Mouse (Mus musculus) lung, adult 18-20 months (tissue): Measurements from ENCODE around the gene Lama5.

Experiments
- DNase-seq, 2 experiments: peaks; one replicate each; pipeline ENCODE4 v3.0.0; 2022; ENCODE audit warnings: mixed read lengths in 2 of 2

Lama5 gene

DNA sequence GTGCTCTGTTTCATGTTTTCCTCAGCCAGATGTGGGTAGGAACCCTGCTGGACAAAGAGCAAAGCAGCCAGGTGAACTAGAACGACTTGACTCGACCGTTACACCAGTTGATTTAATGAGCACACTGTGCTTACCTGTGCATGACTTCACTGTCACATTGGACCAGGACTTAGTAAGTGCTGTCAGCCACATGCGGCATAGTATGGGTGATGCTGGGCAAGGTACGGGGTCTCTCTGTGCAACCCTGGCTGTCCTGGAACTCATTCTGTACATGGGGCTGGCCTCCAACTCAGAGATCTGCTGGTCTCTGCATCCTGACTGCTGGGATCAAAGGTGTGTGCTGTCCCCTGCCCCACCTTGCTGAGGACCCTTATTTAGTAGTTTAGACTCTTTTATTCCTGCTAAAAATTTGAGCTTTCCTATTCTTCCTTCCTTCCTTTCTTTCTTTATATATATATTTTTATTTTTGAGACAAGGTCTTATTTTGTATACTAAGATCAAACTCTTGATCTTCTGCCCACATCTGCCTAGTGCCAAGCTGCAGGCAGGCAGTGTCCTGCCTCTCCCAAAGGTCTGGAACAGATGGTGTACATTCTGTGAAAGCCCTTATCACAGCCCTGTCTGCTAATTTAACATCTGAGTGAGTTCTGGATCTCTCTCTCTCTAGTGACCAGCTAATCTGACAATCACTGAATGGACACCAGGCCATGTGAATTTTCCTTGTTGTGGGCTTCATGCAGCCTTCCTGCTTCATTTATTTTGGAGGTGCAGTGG, 29.0 kb upstream of the Lama5 start:
- DNase-seq = no peak

DNA sequence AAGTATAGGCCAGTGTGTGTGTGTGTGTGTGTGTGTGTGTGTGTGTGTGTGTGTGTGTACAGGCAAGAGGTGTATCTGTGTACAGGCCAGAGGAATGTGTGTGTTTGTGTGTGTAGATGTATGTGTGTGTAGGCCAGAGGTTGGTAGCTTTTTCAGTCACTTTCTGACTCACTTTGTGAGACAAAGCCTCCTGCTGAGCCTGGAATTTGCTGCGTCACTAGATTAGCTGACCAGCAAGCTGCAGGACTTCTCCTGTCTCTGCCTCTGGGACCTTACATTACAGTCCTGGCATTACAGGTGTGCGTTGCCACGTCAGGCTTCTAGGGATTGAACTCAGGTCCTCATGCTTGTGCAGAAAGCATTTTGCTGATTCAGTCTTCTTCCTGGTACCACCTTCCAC, 26.2 kb upstream of the Lama5 start:
- no peak for DNase-seq

DNA sequence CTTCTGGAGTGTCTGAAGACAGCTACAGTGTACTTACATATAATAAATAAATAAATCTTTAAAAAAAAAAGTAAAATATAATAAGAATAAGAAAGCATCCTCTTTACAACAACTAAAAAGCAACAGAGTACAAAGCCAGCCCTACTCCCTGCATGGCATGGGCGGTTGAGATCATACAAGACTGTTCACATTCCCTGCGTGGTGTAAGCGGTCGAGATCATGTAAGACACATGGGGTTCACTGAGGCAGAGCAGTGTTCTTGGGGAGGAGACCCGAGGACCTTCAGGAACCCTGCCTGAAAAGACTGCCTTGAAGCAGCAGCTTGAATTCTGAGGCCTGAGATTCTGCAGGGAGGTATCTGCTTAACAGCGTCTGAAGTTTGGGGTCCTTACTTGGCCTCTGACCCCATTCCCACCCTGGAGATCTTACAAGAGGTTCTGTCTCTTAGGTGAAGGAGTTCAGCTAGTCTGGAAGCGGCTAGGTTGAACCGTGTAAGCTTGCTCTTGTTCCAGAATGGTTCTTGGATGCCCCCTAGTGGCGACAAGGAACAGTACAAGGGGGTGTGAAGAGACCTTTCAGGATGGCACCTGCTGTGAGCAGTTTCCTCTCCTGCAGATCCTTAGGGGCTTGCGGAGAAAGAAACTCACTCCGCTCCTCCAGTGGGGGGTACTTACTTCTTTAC, 25.4 kb upstream of the Lama5 start:
- peak; percentile 78 to 82 for DNase-seq

DNA sequence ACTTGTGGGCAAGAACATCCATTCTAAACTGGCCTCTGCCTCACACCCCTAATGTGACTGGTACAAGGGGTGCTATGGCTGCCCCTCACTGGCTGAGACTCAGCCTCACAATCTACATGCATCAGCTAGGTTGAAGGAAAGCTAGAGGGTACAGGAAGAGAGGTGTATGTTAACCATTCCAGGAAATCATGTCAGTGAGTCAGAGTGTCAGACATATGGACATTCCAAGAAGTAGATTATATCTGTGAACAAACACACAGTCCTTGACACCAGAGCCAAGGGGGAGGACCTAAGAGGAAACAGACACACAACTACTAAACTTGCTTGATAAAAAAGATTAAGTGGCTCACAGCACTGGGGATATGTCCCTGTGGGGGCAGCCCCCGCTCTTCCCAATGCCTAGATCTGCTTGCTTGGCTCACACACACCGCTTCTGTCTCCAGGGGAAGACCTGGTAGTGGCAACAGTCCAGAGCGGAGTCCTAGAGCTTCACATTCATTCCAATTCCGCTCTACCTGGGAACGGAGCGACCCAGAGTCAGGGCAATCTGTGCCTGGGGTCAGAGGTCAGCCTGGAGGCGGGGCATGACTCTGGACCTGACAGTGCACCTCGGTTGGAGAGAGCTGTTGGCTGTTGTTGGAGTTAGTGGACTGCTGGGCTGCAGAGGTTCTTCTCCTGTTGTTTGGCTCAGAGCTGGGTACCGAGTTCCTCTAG, 23.4 kb upstream of the Lama5 start:
- no peak for DNase-seq

DNA sequence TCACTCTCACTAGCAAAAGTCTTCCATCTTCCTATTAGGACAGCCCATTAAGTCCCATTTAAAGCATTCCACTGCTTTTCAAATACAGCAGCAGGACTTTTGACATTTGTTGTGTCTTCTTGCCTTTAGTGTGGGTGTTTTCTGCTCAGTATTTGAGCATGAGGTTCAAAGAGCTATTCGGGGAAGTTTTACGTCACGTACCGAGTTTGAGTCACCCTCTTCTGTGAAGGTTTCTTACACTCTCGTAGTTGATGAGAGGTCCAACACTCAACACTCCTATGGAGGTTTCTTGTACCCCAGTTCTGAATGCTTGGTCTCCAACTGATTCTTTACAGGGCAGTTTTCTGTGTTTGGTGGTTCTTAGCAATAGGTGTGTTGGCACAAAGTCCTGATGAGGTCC, 22.3 kb upstream of the Lama5 start:
- no peak for DNase-seq

DNA sequence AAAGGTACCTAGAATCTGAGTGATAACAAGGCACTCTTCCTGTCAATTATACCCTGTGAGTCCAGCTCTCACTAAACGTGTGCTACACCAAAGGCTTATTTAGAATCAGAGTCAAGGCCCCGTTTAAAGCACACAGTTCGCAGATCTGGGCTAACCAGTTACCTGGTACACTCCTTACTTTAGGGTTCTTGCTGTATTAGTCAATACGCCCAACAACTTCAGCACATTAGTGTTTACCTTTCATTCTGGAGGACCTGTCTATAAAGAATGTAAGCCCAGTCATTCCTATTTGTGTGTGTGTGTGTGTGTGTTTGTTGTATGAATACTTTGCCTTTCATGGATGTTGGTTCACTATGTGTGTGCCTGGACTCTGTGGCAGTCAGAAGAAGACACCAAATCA, 17.4 kb upstream of the Lama5 start:
- DNase-seq = peak in 1 of 2 experiments; percentile 67

DNA sequence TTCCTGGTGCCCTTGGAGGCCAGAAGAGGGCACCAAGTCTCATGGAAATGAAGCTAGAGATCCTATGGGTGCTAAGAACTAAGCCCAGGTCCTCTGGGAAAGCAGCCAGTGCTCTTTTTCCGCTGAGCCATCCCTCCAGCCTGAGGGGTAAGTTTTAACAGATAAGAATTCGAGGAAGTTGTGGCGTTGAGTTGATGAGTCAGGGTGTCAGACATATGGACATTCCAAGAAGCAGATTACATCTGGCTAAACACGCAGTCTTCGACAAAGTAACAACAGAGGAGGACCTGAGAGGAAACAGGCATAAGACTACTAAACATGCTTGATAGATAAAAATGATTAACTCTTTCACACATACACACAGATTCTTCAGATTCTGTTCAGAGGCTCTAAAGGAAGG, 12.9 kb upstream of the Lama5 start:
- DNase-seq = no peak

DNA sequence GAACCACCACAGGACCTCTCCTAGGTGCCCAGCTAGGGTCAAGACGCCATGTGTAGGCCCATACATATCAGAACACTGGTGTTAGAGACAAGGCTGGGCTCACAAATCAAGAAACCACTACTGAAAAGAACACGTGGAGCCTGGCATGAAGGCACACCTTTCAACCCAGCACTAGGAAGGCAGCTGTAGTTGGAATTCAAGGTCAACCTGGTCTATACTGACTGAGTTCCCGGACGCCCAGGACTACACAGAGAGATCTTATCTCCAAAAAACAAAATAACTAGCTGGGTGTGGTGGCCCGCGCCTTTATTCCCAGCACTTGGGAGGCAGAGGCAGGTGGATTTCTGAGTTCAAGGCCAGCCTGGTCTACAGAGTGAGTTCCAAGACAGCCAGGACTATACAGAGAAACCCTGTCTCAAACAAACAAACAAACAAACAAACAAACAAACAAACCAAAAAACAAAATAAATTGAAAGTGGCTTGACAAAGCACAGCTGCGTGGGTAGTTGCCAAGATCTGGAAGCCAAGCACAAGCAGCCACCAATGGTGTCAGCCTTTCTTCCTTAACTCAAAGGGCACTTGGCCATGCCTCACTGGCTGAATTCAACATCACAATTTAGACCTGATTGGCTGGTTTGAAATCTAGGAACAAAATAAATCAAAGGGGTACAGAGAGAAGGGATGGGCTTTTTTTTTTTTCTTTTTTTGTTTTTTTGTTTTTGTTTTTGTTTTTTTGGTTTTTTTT, 12.1 kb upstream of the Lama5 start:
- DNase-seq = no peak

DNA sequence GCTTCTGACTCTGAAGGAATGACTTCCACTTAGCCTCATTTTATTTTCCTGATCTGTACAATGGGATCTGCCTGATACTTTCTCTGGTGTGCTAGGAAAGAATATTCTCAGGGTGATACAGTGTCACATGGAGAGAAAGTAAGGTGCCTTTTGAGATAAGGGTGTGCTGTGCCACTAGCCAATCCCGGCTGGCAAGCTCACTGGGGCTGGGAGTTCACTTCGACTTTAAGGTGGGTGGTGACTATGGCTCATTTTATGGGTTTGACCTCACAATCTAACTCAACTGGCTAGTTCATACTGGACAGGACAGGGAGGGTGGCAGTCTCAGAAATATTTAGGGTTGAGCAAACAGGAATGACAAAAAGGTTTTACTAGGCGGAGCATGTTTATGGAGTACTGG, 11.3 kb upstream of the Lama5 start:
- no peak for DNase-seq

DNA sequence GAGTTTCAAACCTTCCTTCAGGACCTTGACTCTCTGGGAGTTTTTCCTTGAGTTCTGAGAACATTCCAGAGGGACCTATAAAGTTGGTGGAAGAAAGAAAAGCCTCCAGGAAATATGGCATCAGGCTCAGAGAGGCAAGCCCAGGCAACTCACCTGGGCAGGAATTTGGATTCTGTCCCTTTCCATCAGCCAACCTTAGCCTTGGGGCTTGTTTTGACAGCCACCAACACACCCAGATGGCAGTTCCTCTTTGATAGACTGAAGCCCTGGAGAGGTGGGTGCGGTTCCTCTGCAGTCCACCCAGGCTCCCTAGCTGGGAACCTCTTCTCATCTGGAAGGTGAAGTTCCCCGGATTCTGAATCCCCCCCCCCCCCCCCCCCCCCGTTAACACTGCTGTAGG, 10.8 kb upstream of the Lama5 start:
- no peak for DNase-seq

DNA sequence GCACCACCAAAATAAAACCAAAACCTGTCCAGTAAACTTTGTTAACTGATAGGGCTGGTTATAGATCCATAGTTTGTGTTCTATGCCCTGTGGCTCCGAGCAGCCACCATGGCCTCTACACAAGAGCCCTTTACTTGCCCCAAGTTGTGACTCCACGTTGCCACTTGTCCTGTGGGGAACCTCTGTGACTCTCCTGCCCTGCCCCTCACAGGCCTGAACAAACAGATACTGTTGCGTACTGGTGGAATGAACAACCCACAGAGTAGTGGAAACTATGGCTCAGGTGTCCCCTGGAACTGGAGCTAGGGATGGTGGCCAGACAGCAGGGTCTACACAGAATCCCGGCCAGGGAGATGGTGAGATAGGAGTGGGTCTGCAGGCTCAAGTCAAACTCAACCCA, 10.1 kb upstream of the Lama5 start:
- DNase-seq = peak in 1 of 2 experiments; percentile 65

DNA sequence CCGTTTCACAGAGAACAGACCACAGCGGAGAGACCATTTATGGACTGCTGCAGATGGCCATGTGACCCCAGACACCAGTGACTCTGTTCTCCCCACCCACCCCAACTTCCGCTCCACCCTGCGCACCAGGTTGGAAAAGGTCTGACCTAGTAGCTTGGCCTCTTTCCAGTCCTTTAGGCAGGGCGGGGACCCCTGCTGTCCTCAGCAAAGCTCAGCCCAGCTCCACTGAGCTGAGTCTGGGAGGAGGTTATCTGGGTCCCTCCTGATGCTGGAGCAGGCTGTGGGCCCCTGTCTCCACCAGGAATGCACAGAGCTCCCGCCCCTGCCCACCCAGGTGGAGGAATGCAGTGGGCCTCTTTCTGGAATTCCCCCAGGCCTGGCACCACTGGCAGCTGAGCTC, 9.3 kb upstream of the Lama5 start:
- DNase-seq = peak in 1 of 2 experiments; percentile 80

DNA sequence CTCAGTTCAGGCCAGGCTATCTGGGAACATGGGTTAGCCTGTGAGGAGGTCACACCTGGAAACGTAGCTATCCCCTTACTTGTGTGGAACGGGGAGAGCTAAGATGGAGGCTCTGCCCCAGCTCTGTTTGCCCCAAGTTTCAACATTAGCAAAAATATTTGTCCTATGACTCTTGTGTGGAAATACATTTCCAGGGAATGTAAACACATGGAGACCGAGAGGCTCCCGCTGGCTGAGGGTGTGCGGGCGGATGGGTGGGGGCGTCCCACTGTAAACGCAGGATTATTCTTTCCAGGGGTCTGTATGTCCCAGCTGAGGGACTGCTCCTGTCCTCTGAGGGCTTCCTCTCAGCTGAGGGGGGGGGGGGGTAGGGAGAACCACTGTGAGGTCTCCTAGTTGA, 8.7 kb upstream of the Lama5 start:
- no peak for DNase-seq

DNA sequence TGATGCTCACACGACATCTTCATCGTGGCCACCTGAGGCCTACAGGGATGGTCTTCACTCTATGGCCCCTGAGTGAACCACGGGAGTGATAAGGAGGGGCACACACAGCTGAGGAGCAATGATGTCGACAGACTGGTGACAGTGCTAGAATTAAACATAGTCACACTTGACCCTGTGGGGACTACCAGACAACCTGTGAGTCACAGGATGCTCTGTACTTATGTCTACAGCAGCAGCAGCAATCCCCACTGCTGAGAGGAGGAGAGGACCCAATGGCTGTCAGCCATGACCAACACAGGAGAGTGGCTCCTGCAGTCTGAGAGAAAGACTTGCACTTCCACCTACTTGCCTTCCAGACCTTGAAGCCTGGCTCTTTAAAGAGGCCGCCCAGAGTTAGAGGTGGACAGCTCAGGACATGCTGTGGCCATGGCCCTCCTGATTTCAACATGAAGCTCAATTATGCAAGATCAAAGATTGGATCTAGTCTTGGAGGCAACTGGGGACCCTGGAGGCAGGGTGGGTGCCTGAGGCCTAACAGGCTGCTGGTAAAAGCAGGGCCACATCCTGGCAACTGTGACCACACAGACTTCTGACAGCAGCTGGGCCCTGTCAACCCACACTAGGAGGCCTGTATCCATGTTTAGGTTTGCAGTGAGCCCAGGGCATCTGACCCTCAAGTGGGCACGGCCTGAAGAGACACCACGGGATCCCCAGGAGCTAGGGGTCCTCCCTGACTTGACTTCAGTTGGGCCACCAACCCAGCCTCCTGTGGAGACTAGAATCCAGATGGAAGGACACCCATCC, 7.6 kb upstream of the Lama5 start:
- DNase-seq = no peak

DNA sequence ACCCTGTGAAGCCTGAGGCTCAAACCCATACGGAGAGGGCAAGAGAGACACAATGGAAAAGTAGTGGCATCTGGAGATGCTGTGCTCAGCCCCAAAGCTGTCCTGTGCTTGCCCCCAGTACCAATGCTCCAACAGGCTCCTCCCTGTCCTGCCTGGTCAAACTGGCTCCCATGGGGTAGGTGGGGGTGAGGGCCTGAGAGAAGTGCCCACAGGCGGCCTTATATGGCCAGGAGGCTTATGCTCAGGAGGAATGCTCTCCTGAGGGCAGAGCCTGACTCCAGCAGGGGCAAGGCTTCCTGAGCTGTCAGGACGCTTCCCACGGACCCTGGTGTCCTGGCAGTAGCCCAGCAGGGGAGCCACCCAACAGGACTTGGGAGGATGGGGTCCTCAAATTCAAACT, 4.8 kb upstream of the Lama5 start:
- peak in 1 of 2 experiments; percentile 66 for DNase-seq

DNA sequence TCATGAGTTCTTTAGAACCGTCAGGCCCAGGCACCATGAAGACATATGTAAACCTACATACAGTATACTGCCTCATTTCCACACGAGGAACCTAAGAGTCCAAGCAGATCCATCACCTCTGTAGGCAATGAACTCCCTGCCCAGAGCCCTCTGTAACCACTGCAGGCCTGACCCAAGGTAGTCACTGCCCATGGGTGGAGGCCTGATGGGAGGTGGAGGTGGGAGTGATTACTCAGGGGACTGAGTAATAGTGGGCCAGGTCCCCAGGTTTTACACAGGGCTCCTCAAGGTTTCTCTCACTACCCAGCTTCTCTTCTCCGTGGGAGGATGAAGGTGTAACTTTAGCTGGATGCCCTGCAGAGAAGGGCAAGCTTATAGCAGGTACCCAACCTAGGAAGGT, 3.5 kb upstream of the Lama5 start:
- no peak for DNase-seq

DNA sequence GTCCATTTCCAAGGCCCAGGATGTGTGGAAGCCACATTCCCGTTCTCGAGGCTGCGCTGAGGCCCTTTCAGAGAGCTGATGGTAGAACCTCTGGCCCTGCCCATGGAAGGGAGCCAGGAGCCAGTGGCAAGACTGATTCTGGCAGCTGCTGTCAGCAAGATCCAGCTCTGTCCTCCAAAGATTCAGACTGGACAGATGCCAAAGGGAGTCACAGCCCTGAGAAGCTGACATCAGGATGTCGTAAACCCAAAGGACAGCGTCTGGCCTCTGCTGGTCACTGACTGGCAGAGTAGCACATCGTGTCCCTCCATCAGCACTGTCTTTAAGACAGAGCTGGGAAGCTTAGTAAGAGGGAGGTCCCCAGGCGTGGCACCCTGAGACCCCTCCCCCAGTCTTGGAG, 2.9 kb upstream of the Lama5 start:
- peak; percentile 54 to 68 for DNase-seq

DNA sequence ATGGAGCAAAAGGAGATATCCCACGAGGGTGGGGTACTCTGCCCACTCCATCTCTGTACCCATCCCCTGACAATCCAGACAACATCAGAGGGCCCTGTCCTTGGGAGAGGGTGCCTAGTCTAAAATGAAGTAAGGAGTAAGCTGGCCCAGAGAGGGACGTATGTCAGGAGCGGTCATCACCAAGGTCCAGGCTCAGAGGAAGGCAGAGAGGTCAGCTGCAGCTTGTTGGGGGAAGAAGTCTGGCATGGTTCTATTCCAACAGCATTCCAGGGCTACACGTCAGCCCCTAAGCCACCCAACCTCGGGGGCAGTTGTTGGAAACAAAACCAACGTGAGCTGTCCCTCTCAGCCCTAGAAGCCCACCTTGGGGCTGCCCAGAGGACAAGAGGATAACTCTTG, 2.4 kb upstream of the Lama5 start:
- DNase-seq = no peak

DNA sequence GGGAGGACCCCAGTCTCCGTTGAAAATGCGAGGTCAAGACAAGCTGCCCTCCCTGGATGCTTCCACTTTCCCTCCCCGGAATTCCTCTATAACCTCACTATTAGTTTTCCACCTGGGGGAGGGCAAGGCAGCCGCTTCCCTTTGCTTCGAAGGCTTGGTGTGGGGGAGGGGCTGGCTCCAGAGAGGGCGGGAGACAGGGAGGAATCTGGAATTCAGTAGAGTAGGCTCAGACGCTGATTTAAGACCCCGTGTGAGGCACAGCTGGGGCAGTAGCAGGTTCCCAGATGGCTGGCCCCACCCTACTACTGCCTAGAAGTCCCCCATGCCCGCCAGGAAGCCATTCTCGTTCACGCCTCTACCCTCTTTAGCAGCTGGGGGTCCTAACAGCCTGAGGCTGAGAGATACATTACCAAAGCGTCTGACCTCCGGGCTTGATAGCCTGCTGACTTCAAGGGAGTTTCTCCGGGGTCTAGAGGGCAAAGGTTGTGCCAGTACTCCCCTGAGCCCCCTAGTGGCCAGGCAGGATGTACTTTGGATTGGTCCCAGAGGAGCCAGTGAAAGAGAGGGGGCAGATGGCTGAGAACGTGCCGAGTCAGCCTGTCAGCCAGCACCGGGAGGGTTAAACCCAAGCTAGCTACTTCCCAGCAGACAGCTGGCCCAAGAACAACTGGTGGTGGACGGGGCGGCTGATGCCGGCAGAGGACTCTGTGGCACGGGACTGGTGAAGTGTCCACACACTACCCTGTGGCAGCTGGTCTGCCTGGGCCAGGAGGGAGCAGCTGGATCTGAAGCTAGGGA, 1.8 kb upstream of the Lama5 start:
- DNase-seq = peak; percentile 70 to 80

DNA sequence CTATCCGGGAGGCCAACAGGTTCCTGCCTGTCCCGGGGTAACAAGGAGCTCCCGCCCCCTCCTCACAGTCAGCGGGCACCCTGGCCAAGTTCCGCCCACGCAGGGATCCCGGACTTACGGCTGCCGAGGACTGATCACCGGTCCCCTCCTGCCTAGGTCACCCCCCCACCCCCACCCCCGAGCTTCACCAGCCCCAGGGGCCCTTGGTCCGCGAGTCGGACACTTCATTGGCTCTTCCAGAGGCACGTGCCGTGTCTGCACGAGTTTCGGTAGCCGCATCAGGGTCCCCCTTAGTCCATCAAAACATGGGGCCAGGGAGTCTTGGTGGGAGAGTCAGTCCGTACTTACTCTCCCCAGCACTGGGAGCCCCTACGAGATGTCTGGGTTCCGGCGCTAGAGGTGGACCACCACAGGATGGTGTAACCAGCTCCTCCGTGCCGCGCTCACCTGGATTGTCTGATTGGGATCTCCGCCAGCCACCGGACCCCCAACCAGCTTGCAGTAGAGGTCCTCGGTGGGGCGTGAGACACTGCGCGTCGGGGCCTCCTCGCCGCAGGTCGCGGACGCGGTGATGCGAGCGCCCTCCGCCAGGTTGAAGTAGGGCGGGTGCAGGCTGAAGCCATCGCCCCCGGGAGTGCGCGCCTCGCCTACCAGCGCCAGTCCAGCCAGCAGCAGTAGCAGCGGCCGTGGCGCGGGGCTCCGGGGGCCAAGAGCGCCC, 456 bp downstream of the Lama5 start:
- DNase-seq = peak; percentile 67 to 78

DNA sequence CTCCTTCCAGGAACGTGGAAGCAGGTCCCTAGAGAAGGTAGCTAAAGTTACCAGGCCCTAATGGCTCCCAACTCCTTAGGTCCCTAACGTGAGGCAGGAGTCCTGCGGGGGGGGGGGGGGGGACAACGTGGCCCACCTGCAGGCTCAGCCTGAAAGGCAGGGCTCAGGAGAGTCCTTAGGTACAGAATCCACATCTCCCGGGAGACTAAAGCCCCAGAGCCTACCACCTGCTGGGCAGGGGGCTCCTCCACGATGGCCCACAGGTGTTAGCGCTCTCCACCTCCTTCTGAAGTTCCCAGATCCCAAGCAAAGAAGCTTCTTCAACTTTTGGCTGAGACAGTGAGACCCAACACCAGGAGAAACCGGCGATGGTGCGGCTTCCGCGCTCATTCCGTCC, 1.0 kb downstream of the Lama5 start:
- no peak for DNase-seq
